Mouse (Mus musculus): ENCODE measurements around the gene Pfn1. TPM values are rescaled to one million over a fixed set of nuclear protein-coding genes. Genes with fewer than 3 reads are reported as not detected.

Gene Pfn1
- total and polyA plus RNA-seq, 3 experiments = 270 to 479 (median 280) TPM

DNA sequence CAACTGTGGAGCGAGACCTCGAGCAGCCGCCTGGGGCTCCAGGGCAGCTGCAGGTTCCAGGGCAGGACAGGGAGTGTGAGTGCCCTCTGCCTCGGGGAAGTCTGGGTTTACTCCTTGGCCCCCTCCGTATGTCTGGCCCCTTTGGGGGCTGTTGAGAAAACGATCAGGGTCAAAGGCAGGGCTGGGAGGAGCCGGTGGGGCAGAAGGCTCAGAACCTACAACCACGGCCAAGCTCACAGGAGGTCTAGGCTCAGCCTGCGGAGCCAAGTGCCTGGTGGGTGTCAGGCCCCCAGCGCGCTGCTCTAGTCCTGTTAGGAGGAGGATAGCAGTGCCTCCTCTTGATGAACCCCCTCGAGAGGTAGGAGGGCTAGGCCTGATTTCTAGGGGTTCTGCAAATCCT, 26.7 kb upstream of the Pfn1 start:
- Histone ChIP-seq H3K79me2 (replicated peaks; ENCODE audit: control insufficient read depth, insufficient read depth, low read length) (no peaks in the 10 kb centered on the region), H3K27ac (no peak overlapping the region), H3K27me3 (ENCODE audit: control insufficient read depth, insufficient read depth, low read length) (no peaks in the 10 kb centered on the region), H3K36me3 (ENCODE audit: control insufficient read depth, insufficient read depth, low read length) (no peaks in the 10 kb centered on the region), H3K4me1 (ENCODE audit: control insufficient read depth, insufficient read depth, low read length) (peaks cover 1% of the 10 kb centered on the region), H3K4me3 (no peak overlapping the region), H3K9ac (ENCODE audit: low read depth, low read length) (no peak overlapping the region)
- intact Hi-C loops (cut with DNase I) = no loop called here
- no peak for DNase-seq
- WGBS = 79% methylated on average over 12 of the region's 12 CpGs
- no peak for TF ChIP-seq EP300 (IDR thresholded peaks at IDR 0.05; ENCODE audit: insufficient read depth, low read depth, low read length)
- TF ChIP-seq CTCF (IDR thresholded peaks at IDR 0.05) = no peak
- no peak for TF ChIP-seq POLR2A (IDR thresholded peaks at IDR 0.05; ENCODE audit: insufficient read depth, low read depth, low read length)

DNA sequence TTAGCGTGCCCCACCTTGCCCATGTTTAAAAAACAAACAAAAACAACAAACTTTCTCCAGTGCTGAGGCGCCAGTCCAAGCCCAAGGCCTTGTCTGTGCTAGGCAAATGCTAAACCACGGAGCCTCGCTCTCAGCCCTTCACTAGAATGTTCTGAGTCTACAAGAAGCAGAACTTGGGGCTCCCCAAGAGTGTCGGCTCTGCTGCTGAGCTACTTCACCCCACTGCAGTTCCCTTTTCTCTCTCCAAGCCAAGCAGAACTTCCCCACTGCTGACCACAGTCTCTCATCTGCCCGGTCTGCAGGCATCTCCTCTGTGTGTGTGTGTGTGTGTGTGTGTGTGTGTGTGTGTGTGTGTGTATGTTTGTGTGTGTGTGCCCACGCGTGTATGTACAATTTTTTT, 25.4 kb upstream of the Pfn1 start:
- Histone ChIP-seq H3K4me1 (ENCODE audit: control insufficient read depth, insufficient read depth, low read length) (peaks cover 1% of the 10 kb centered on the region), H3K79me2 (replicated peaks; ENCODE audit: control insufficient read depth, insufficient read depth, low read length) (no peaks in the 10 kb centered on the region), H3K36me3 (ENCODE audit: control insufficient read depth, insufficient read depth, low read length) (no peaks in the 10 kb centered on the region), H3K9ac (ENCODE audit: low read depth, low read length) (no peak overlapping the region), H3K27me3 (ENCODE audit: control insufficient read depth, insufficient read depth, low read length) (no peaks in the 10 kb centered on the region), H3K27ac (no peak overlapping the region), H3K4me3 (no peak overlapping the region)
- WGBS = 85% methylated on average over 8 of the region's 8 CpGs
- peak in 1 of 2 experiments; percentile 55 for DNase-seq
- intact Hi-C loops (cut with DNase I) = no loop called here
- TF ChIP-seq EP300 (IDR thresholded peaks at IDR 0.05; ENCODE audit: insufficient read depth, low read depth, low read length) = no peak
- no peak for TF ChIP-seq POLR2A (IDR thresholded peaks at IDR 0.05; ENCODE audit: insufficient read depth, low read depth, low read length)
- TF ChIP-seq CTCF (IDR thresholded peaks at IDR 0.05) = no peak

DNA sequence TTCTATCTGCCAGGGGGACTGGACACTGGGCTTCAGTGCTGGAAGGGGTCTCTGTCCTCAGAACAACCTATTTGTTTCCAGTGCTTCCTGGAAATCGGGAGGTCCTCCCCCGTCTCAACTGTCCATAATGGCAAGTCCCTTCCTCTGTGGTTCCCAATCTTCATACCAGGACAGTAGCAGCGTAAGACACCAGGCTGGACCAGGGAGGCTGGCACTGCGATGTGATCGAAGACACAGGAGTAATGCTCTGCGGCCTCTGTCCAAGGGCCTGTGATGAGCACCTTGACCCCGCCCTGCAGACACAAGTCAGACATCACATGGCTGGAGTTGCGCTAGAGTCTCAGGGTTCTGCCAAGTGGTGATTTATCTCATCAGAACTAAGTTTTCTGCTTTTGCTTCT, 24.9 kb upstream of the Pfn1 start:
- no peaks in the 10 kb centered on the region for H3K27me3 ChIP-seq (ENCODE audit: control insufficient read depth, insufficient read depth, low read length)
- DNase-seq = no peak
- H3K4me1 ChIP-seq (ENCODE audit: control insufficient read depth, insufficient read depth, low read length) = peaks cover 1% of the 10 kb centered on the region
- intact Hi-C loops (cut with DNase I) = no loop called here
- 91% methylated on average over 8 of the region's 8 CpGs for WGBS
- no peak for TF ChIP-seq POLR2A (IDR thresholded peaks at IDR 0.05; ENCODE audit: insufficient read depth, low read depth, low read length)
- H3K9ac ChIP-seq (ENCODE audit: low read depth, low read length) = no peak overlapping the region
- no peaks in the 10 kb centered on the region for H3K36me3 ChIP-seq (ENCODE audit: control insufficient read depth, insufficient read depth, low read length)
- H3K4me3 ChIP-seq = no peak overlapping the region
- no peaks in the 10 kb centered on the region for H3K79me2 ChIP-seq (replicated peaks; ENCODE audit: control insufficient read depth, insufficient read depth, low read length)
- no peak overlapping the region for H3K27ac ChIP-seq

DNA sequence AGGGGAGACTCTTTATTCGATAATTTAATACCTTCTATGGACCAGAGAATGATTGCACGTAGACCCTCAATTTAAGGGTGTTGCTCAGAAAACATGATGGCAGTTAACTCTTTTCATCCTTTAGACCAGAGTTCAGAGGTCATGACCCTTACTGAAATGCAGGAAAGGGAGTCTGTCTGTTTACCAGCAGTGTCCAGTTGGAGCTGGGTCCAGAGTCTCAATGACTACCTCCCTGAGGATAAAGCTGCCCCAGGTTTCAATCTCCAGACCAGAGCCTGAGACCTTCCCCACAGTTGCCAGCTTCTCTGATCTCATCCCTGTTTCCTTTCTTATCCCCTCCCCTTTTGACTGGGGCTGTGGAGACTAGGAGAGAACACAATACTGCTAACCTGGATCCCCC, 24.1 kb upstream of the Pfn1 start:
- no peaks in the 10 kb centered on the region; the same call in 1 of the 2 replicates for H3K36me3 ChIP-seq (ENCODE audit: control insufficient read depth, insufficient read depth, low read length)
- WGBS = 93% methylated on average over 2 of the region's 2 CpGs

DNA sequence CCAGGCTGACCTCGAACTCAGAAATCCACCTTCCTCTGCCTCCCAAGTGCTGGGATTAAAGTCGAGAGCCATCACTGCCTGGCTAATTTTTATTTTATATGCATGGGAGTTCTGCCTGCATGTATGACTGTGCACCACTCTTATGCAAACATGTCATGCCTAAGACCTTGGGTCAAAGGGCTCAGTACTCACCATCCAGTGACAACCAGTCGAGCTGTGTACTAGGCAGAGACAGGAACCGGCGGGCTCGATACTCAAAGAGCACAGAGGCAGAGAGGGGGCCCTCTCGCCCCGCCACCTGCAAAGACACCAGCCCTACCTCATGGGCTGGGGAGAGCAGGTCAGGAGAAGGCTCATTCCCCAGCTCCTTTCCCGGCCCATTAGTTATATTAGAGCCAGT, 23.6 kb upstream of the Pfn1 start:
- TF ChIP-seq CTCF (IDR thresholded peaks at IDR 0.05) (no peak), EP300 (IDR thresholded peaks at IDR 0.05; ENCODE audit: insufficient read depth, low read depth, low read length) (no peak), POLR2A (IDR thresholded peaks at IDR 0.05; ENCODE audit: insufficient read depth, low read depth, low read length) (no peak)
- Histone ChIP-seq H3K79me2 (replicated peaks; ENCODE audit: control insufficient read depth, insufficient read depth, low read length) (no peaks in the 10 kb centered on the region), H3K4me1 (ENCODE audit: control insufficient read depth, insufficient read depth, low read length) (peaks cover 1% of the 10 kb centered on the region), H3K9ac (ENCODE audit: low read depth, low read length) (no peak overlapping the region), H3K4me3 (no peak overlapping the region), H3K27me3 (ENCODE audit: control insufficient read depth, insufficient read depth, low read length) (no peaks in the 10 kb centered on the region), H3K27ac (no peak overlapping the region), H3K36me3 (ENCODE audit: control insufficient read depth, insufficient read depth, low read length) (no peaks in the 10 kb centered on the region; the same call in 1 of the 2 replicates)
- no peak for DNase-seq
- intact Hi-C loops (cut with DNase I) = no loop called here
- WGBS = 88% methylated on average over 9 of the region's 9 CpGs

More for the DNA sequence above, 24.1 kb upstream of the Pfn1 start:
- Histone ChIP-seq H3K4me1 (ENCODE audit: control insufficient read depth, insufficient read depth, low read length) (peaks cover 1% of the 10 kb centered on the region), H3K27me3 (ENCODE audit: control insufficient read depth, insufficient read depth, low read length) (no peaks in the 10 kb centered on the region), H3K79me2 (replicated peaks; ENCODE audit: control insufficient read depth, insufficient read depth, low read length) (no peaks in the 10 kb centered on the region), H3K27ac (no peak overlapping the region), H3K4me3 (no peak overlapping the region), H3K9ac (ENCODE audit: low read depth, low read length) (no peak overlapping the region)
- DNase-seq = no peak
- no peak for TF ChIP-seq EP300 (IDR thresholded peaks at IDR 0.05; ENCODE audit: insufficient read depth, low read depth, low read length)
- no peak for TF ChIP-seq POLR2A (IDR thresholded peaks at IDR 0.05; ENCODE audit: insufficient read depth, low read depth, low read length)
- TF ChIP-seq CTCF (IDR thresholded peaks at IDR 0.05) = no peak
- intact Hi-C loops (cut with DNase I) = no loop called here

DNA sequence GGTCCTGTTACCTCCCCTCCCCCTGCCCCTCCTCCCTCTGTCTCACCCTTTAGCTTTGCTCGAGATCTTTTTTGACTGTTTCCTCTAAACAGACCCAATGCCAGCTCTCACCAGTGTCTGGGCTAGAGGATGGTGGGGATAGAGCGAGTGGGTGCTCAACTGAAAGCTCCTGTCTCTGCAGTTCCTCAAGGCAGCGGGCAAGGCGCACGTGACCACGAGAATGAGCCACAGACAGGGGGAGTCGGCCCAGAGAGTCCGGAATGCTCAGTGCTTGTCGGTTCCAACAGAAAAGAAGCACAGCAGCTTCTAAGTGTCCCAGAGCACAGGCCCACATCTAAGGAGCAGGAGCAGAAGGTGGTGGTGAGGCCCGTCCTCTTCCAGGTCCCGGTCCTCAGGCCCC, 20.1 kb upstream of the Pfn1 start:
- intact Hi-C loops (cut with DNase I) = no loop called here
- Histone ChIP-seq H3K4me1 (ENCODE audit: control insufficient read depth, insufficient read depth, low read length) (no peaks in the 10 kb centered on the region), H3K79me2 (replicated peaks; ENCODE audit: control insufficient read depth, insufficient read depth, low read length) (no peaks in the 10 kb centered on the region), H3K4me3 (no peak overlapping the region), H3K27me3 (ENCODE audit: control insufficient read depth, insufficient read depth, low read length) (no peaks in the 10 kb centered on the region), H3K27ac (no peak overlapping the region), H3K9ac (ENCODE audit: low read depth, low read length) (no peak overlapping the region), H3K36me3 (ENCODE audit: control insufficient read depth, insufficient read depth, low read length) (no peaks in the 10 kb centered on the region; the same call in 1 of the 2 replicates)
- 78% methylated on average over 11 of the region's 11 CpGs for WGBS
- DNase-seq = no peak
- TF ChIP-seq POLR2A (IDR thresholded peaks at IDR 0.05; ENCODE audit: insufficient read depth, low read depth, low read length) (no peak), CTCF (IDR thresholded peaks at IDR 0.05) (no peak), EP300 (IDR thresholded peaks at IDR 0.05; ENCODE audit: insufficient read depth, low read depth, low read length) (no peak)
